Comparison of ENCODE assay signal across 25 mouse cellular contexts in genomic region chrX:6320621-6321020, GRCm38 (mm10). TPM values are rescaled to one million over a fixed set of nuclear protein-coding genes. Genes with fewer than 3 reads are reported as not detected.
DNase-seq lines count a peak whose midpoint lies in the region; TF ChIP-seq lines count a peak whose summit lies in the region.
"Had no signal": no experiment of that assay in that cellular context is flagged by ENCODE, and none has a peak within 500 bp of the region (broad histone marks: within the 10 kb centered on the region; RNA-seq: fewer than 3 reads in every experiment).

Gene Bmp15, minus strand, starts transcription at chrX:6320721.

- DNase-seq in adrenal gland, postnatal 10 days: peak; percentile 1
- DNase-seq in adrenal gland, adult 18-20 months (ENCODE audit: low spot score in 2 of 2): no peak
- DNase-seq in gastrocnemius, adult 2 months: peak; percentile 8
- no peak for DNase-seq in gastrocnemius, postnatal 14 days
- peak; percentile 7 for DNase-seq in kidney, postnatal 10 days
- no peak for DNase-seq in kidney, postnatal 14 days
- peak; percentile 0 for DNase-seq in brain, embryonic 14.5 days (ENCODE audit: low read depth)
- DNase-seq: cerebellum, adult 11 months; cerebellum, adult 2 months; cerebellum, adult 9-11 months; cerebellum, postnatal 25 days; gastrocnemius, postnatal 25 days; heart, adult 18-20 months; heart, postnatal 10 days; heart, postnatal 36 days had no signal

- TF ChIP-seq POLR2A in brain, embryonic 14.5 days (IDR thresholded peaks at IDR 0.05; ENCODE audit: borderline replicate concordance, extremely low read depth, insufficient read depth, insufficient read length, poor library complexity, severe bottlenecking): no peak

- TF ChIP-seq CTCF in gastrocnemius, adult 2 months (IDR thresholded peaks at IDR 0.05): no peak
- TF ChIP-seq CTCF in brain, embryonic 14.5 days (IDR thresholded peaks at IDR 0.05; ENCODE audit: borderline replicate concordance, extremely low read depth, insufficient read depth, insufficient read length): no peak

- H3K27ac ChIP-seq in gastrocnemius, adult 2 months: no peak within 1 kb of the TSS
- H3K27ac ChIP-seq: embryonic facial prominence, embryonic 13.5 days; forebrain, embryonic 10.5 days; forebrain, embryonic 13.5 days; heart, embryonic 15.5 days; hindbrain, embryonic 10.5 days; hindbrain, embryonic 13.5 days had no signal

- no peak within 1 kb of the TSS for H3K4me3 ChIP-seq in gastrocnemius, adult 2 months
- H3K4me3 ChIP-seq: embryonic facial prominence, embryonic 13.5 days; forebrain, embryonic 10.5 days; forebrain, embryonic 13.5 days; heart, embryonic 12.5 days; heart, embryonic 15.5 days; hindbrain, embryonic 10.5 days; hindbrain, embryonic 13.5 days had no signal

- intact Hi-C loops in gastrocnemius, adult 2 months (cut with DNase I): no loop called here
- intact Hi-C loops in gastrocnemius, postnatal 14 days (cut with DNase I; ENCODE audit: low total_unique reads): no loop called here

RNA-seq across cellular contexts. Expression of gene Bmp15, which starts in this region (rescaled TPM):
- under 1 TPM; 0.12 to 0.15 TPM for total RNA-seq in adrenal gland, postnatal 10 days (2021)
- under 1 TPM; 0.13 to 0.16 TPM for total RNA-seq in adrenal gland, adult 18-20 months (2021)
- total RNA-seq in gastrocnemius, adult 2 months (2021): under 1 TPM in 1 of 2 experiments, not detected in 1; 0.08 TPM
- total RNA-seq in gastrocnemius, postnatal 14 days (2021): under 1 TPM in 1 of 2 experiments, not detected in 1; 0.09 TPM
- polyA plus RNA-seq in brain, embryonic 14.5 days (2012; rRNA removed): 0.08 and 0.23 TPM in 2 replicates
- total RNA-seq: common myeloid progenitor, adult 5-6 weeks; gastrocnemius, adult 18-20 months; gastrocnemius, postnatal 25 days; heart, adult 18-20 months; heart, postnatal 36 days had no signal
- polyA plus RNA-seq: activated CD4-positive, CD25-positive, alpha-beta regulatory T cell, adult 4 months; cerebellum, adult 2 months; forebrain, embryonic 10.5 days had no signal

Comparison
In these comparisons a context has a peak if more than half of its experiments do, and no peak if none do; other contexts are left out.
1. Peak in DNase-seq in adrenal gland, postnatal 10 days; RNA of the gene not detected or under 1 TPM.
2. Peak in DNase-seq in gastrocnemius, adult 2 months; RNA of the gene not detected or under 1 TPM.
3. Peak in DNase-seq in brain, embryonic 14.5 days; RNA of the gene not detected or under 1 TPM.